Mouse (Mus musculus): ENCODE results near the gene Eda. TPM values are rescaled to one million over a fixed set of nuclear protein-coding genes. Genes with fewer than 3 reads are reported as not detected.
"Not testable (repeated sequence)": the region's sequence is repeated elsewhere in the genome, so short reads cannot be mapped to it uniquely, and the experiment has no call there.

Gene Eda
- polyA plus RNA-seq, 1 experiment from 2014 or later: 2.2 TPM

- 78% methylated on average over 21 of the region's 21 CpGs for WGBS
- H3K9me3 ChIP-seq: 0 out of 2 replicates have a peak, but pooled peaks cover 3% of the 10 kb centered on the region
- no peak within 1 kb of the TSS for H3K4me3 ChIP-seq
- H3K4me1 ChIP-seq: no peaks in the 10 kb centered on the region
- H3K9ac ChIP-seq: no peak within 1 kb of the TSS
- H3K36me3 ChIP-seq: no peaks in the 10 kb centered on the region
- peaks cover 5% of the 10 kb centered on the region for H3K27me3 ChIP-seq (replicated peaks)
- no peak within 1 kb of the TSS for H3K27ac ChIP-seq (replicated peaks)
- H3K4me2 ChIP-seq: no peak within 1 kb of the TSS
- no peak for ATAC-seq (ENCODE audit: extremely low read depth, insufficient number of reproducible peaks, low FRiP score, low TSS enrichment)
These were observed 453.3 kb downstream of the Eda start, which contains the start of gene Otud6a for GRCm38 (mm10) chrX:100428693-100429092. Otud6a (plus strand) TSS chrX:100429013.

GRCm38 (mm10) chrX:100432311-100432710, 456.9 kb downstream of the Eda start:
- no peaks in the 10 kb centered on the region for H3K4me1 ChIP-seq
- no peak for ATAC-seq (ENCODE audit: extremely low read depth, insufficient number of reproducible peaks, low FRiP score, low TSS enrichment)
- H3K27me3 ChIP-seq (replicated peaks): peaks cover 14% of the 10 kb centered on the region
- 46% methylated on average over 3 of the region's 3 CpGs for WGBS
- H3K36me3 ChIP-seq: no peaks in the 10 kb centered on the region
- no peak overlapping the region for H3K4me2 ChIP-seq
- H3K9ac ChIP-seq: no peak overlapping the region
- H3K4me3 ChIP-seq: no peak overlapping the region
- 0 out of 2 replicates have a peak, but pooled peaks cover 3% of the 10 kb centered on the region for H3K9me3 ChIP-seq
- H3K27ac ChIP-seq (replicated peaks): no peak overlapping the region

- H3K9ac ChIP-seq; ATAC-seq (ENCODE audit: extremely low read depth, insufficient number of reproducible peaks, low FRiP score, low TSS enrichment); H3K9me3 ChIP-seq; H3K36me3 ChIP-seq; H3K27ac ChIP-seq (replicated peaks); H3K4me1 ChIP-seq; H3K27me3 ChIP-seq (replicated peaks); H3K4me2 ChIP-seq; H3K4me3 ChIP-seq: not testable (repeated sequence)
- 94% methylated on average over 2 of the region's 2 CpGs for WGBS
These were observed 467.2 kb downstream of the Eda start, which contains the start of gene Awat2 for GRCm38 (mm10) chrX:100442617-100443016. Awat2 (minus strand) TSS chrX:100442717.

GRCm38 (mm10) chrX:100443532-100443931, 468.1 kb downstream of the Eda start:
- no peak overlapping the region for H3K27ac ChIP-seq (replicated peaks)
- H3K4me2 ChIP-seq: no peak overlapping the region
- no peak for ATAC-seq (ENCODE audit: extremely low read depth, insufficient number of reproducible peaks, low FRiP score, low TSS enrichment)
- H3K36me3 ChIP-seq: no peaks in the 10 kb centered on the region
- no peaks in the 10 kb centered on the region for H3K9me3 ChIP-seq
- WGBS: 84% methylated on average over 7 of the region's 7 CpGs
- H3K4me1 ChIP-seq: no peaks in the 10 kb centered on the region
- H3K9ac ChIP-seq: no peak overlapping the region
- H3K27me3 ChIP-seq (replicated peaks): no peaks in the 10 kb centered on the region; the same call in 1 of the 2 replicates
- no peak overlapping the region for H3K4me3 ChIP-seq

MicroRNAs within 50 kb of the gene (microRNA counts, 519-probe panel; counts per million panel counts)
- microRNA mmu-miR-676: 3,480 counts per million, percentile 70 among the panel's probes with 10 or more counts

Small RNA genes within 50 kb of the gene (microRNA-seq; reads per million reads assigned to microRNA genes)
- 640 reads per million, percentile 76 among the genes with 10 or more reads in this experiment for gene Mir676

Other genes with a start within 250 kb of the Eda start
- 0.04 TPM in 1 of 2 replicates, not detected in the other for gene Tmem28, start 154.6 kb upstream of the Eda start, polyA plus RNA-seq (2015; fragmentation: Nextera tagmentation; extraction: Ambion mirVana)